In the genomic region with DNA sequence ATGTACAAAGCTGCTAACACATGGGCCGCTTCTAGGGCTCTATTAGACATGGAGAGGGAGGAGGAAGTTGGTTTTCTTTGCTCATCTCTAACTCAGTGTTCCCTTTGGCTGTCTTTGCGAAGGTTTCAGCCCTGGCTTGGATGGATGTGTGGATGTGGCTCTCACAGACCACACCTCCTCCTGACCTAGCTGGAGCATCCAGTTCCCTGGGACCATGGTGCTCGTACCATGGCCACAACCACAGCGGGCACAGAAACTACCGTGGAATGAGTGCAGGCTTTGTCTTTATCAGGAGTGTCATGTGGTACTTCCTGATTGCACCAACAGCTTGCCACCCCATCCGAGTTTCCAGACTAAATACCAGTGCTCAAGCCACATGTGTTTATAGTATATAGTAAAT, we compare ENCODE assay signal across 28 mouse cellular contexts.
DNase-seq lines count a peak whose midpoint lies in the region; ATAC-seq lines count a peak whose summit lies in the region.
"Had no signal": no experiment of that assay in that cellular context is flagged by ENCODE, and none has a peak within 500 bp of the region (broad histone marks: within the 10 kb centered on the region; RNA-seq: fewer than 3 reads in every experiment).

No protein-coding gene starts in this region.

- no peak overlapping the region for H3K9ac ChIP-seq in neural tube, embryonic 15.5 days (replicated peaks)
- no peak overlapping the region for H3K9ac ChIP-seq in limb, embryonic 12.5 days (replicated peaks)
- H3K9ac ChIP-seq: embryonic facial prominence, embryonic 13.5 days; embryonic facial prominence, embryonic 15.5 days; forebrain, embryonic 13.5 days; forebrain, embryonic 15.5 days had no signal

- H3K36me3 ChIP-seq in neural tube, embryonic 15.5 days: no peaks in the 10 kb centered on the region
- no peaks in the 10 kb centered on the region for H3K36me3 ChIP-seq in limb, embryonic 12.5 days
- H3K36me3 ChIP-seq in hindbrain, embryonic 10.5 days: no peaks in the 10 kb centered on the region
- H3K36me3 ChIP-seq: embryonic facial prominence, embryonic 13.5 days; embryonic facial prominence, embryonic 15.5 days; forebrain, embryonic 10.5 days; forebrain, embryonic 15.5 days; G1E had no signal

- intact Hi-C loops in heart, postnatal 25 days (cut with DNase I): no loop called here

- H3K9me3 ChIP-seq in neural tube, embryonic 15.5 days (replicated peaks): no peaks in the 10 kb centered on the region
- no peaks in the 10 kb centered on the region for H3K9me3 ChIP-seq in limb, embryonic 12.5 days
- H3K9me3 ChIP-seq in hindbrain, embryonic 10.5 days: no peaks in the 10 kb centered on the region
- H3K9me3 ChIP-seq: embryonic facial prominence, embryonic 13.5 days; embryonic facial prominence, embryonic 15.5 days; forebrain, embryonic 10.5 days; forebrain, embryonic 13.5 days; forebrain, embryonic 15.5 days; G1E had no signal

- 76% methylated on average over 6 of the region's 6 CpGs for WGBS in neural tube, embryonic 15.5 days
- WGBS in limb, embryonic 12.5 days: 30% methylated on average over 6 of the region's 6 CpGs
- WGBS in hindbrain, embryonic 10.5 days: 83% methylated on average over 6 of the region's 6 CpGs

- no peak overlapping the region for H3K27ac ChIP-seq in neural tube, embryonic 15.5 days (replicated peaks)
- peak overlapping the region; percentile 8; the same call in 1 of the 2 replicates for H3K27ac ChIP-seq in limb, embryonic 12.5 days
- H3K27ac ChIP-seq in hindbrain, embryonic 10.5 days: no peak overlapping the region
- H3K27ac ChIP-seq: embryonic facial prominence, embryonic 13.5 days; embryonic facial prominence, embryonic 15.5 days; forebrain, embryonic 10.5 days; forebrain, embryonic 13.5 days; forebrain, embryonic 15.5 days had no signal

- peak; percentile 74 for DNase-seq in heart, adult 11 months
- no peak for DNase-seq in heart, postnatal 25 days (ENCODE audit: low spot score)
- DNase-seq in neural tube, embryonic 10.5 days (ENCODE audit: extremely low spot score, low spot score): peak; percentile 17
- DNase-seq in mesoderm, embryonic 11.5 days (ENCODE audit: low read depth, low spot score): peak; percentile 32
- no peak for DNase-seq in hindbrain, embryonic 10.5 days (ENCODE audit: low spot score)
- no peak for DNase-seq in embryo, embryonic 10.5 days (ENCODE audit: low spot score)
- DNase-seq: adrenal gland, adult 8-10 months; adrenal gland, postnatal 14 days; adrenal gland, postnatal 36 days; B cell, adult 2 months; cerebellum, adult 11-12 months; cerebellum, adult 2 months; cerebellum, adult 9-10 months; cerebellum, postnatal 10 days; cerebellum, postnatal 25 days had no signal

- no peak overlapping the region for H3K4me2 ChIP-seq in neural tube, embryonic 15.5 days
- no peak overlapping the region for H3K4me2 ChIP-seq in limb, embryonic 12.5 days
- H3K4me2 ChIP-seq: embryonic facial prominence, embryonic 13.5 days; embryonic facial prominence, embryonic 15.5 days; forebrain, embryonic 13.5 days; forebrain, embryonic 15.5 days had no signal

- no peak overlapping the region for H3K4me3 ChIP-seq in neural tube, embryonic 15.5 days (replicated peaks)
- H3K4me3 ChIP-seq in limb, embryonic 12.5 days (replicated peaks): no peak overlapping the region
- H3K4me3 ChIP-seq in hindbrain, embryonic 10.5 days: no peak overlapping the region
- H3K4me3 ChIP-seq: embryonic facial prominence, embryonic 13.5 days; embryonic facial prominence, embryonic 15.5 days; erythroblast, embryonic 14.5 days; forebrain, embryonic 10.5 days; forebrain, embryonic 13.5 days; forebrain, embryonic 15.5 days had no signal

- H3K4me1 ChIP-seq in neural tube, embryonic 15.5 days: peaks cover 8% of the 10 kb centered on the region; the same call in 1 of the 2 replicates
- H3K4me1 ChIP-seq in limb, embryonic 12.5 days (replicated peaks): peaks cover 47% of the 10 kb centered on the region
- H3K4me1 ChIP-seq in hindbrain, embryonic 10.5 days (replicated peaks): peaks cover 24% of the 10 kb centered on the region

- H3K27me3 ChIP-seq in neural tube, embryonic 15.5 days (replicated peaks): no peaks in the 10 kb centered on the region
- H3K27me3 ChIP-seq in limb, embryonic 12.5 days: peaks cover 4% of the 10 kb centered on the region; the same call in 1 of the 2 replicates
- peaks cover 22% of the 10 kb centered on the region for H3K27me3 ChIP-seq in hindbrain, embryonic 10.5 days (ENCODE audit: insufficient read depth, poor library complexity, severe bottlenecking)
- H3K27me3 ChIP-seq: CH12.LX; embryonic facial prominence, embryonic 13.5 days; embryonic facial prominence, embryonic 15.5 days had no signal

- no peak for ATAC-seq in neural tube, embryonic 15.5 days (ENCODE audit: low FRiP score)
- no peak for ATAC-seq in limb, embryonic 12.5 days (ENCODE audit: insufficient number of reproducible peaks, insufficient read depth, low FRiP score, low TSS enrichment, low read depth)
- ATAC-seq: activated CD4-positive, CD25-positive, alpha-beta regulatory T cell, adult 4 months; CD4-positive, CD25-positive, alpha-beta regulatory T cell, adult 4 months; forebrain, embryonic 13.5 days; forebrain, embryonic 15.5 days; Patski had no signal

Comparison
In these comparisons a context has a peak if more than half of its experiments do, and no peak if none do; other contexts are left out.
1. DNase-seq: peak in heart, adult 11 months (single experiment), neural tube, embryonic 10.5 days (single experiment) and mesoderm, embryonic 11.5 days (single experiment); none in heart, postnatal 25 days (single experiment), hindbrain, embryonic 10.5 days (single experiment) and embryo, embryonic 10.5 days (single experiment).